Mouse (Mus musculus): ENCODE results near the gene 3110040M04Rik. TPM values are rescaled to one million over a fixed set of nuclear protein-coding genes. Genes with fewer than 3 reads are reported as not detected.

3110040M04Rik gene
- polyA plus RNA-seq, 1 experiment: not detected

DNA sequence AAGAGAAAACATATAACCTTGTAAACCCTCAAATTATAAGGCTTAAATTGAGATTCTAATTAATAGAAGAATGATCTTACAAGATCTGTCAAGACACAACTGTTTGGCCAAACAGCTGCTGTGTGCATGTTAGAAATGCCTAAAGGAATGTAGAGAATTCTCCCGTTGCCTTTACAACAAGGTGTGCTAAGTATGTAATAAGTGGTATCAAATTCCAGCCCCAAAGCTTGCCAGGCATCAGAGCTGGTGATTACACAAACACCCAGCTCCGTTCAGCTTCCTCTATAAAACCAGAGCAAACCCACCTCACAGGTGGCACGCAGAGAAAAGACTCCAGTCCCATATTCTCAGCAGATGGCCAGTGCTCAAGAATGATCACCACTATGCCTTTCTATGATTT lies 33.9 kb downstream of the 3110040M04Rik start:
- Histone ChIP-seq H3K4me1 (ENCODE audit: control insufficient read depth, insufficient read depth, insufficient read length, low read length) (peaks cover 3% of the 10 kb centered on the region; the same call in 1 of the 2 replicates), H3K4me3 (ENCODE audit: insufficient read depth, low read depth, low read length) (no peak overlapping the region), H3K27ac (replicated peaks; ENCODE audit: low read depth, low read length) (no peak overlapping the region)

DNA sequence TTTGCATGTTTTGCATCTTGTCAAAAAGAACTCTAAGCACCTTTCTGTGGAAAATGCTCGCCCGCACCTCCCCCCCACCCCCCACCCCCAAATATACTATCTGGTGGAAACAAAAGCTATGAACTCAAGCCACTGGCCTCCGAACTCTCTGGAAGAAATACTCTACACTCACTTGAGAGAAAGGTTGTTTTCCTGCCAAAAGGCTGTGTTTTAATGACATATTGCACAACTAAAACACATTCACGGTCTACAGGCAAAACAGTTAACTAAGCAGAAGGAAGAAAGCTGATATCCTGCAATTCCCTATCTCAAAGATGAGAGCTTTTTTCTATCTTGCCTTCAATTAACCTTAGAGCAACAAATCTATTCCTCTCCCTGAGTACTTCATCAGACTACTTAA lies 39.4 kb downstream of the 3110040M04Rik start:
- H3K4me3 ChIP-seq (ENCODE audit: insufficient read depth, low read depth, low read length): no peak overlapping the region
- H3K27ac ChIP-seq (replicated peaks; ENCODE audit: low read depth, low read length): no peak overlapping the region
- H3K4me1 ChIP-seq (ENCODE audit: control insufficient read depth, insufficient read depth, insufficient read length, low read length): peaks cover 3% of the 10 kb centered on the region; the same call in 1 of the 2 replicates

DNA sequence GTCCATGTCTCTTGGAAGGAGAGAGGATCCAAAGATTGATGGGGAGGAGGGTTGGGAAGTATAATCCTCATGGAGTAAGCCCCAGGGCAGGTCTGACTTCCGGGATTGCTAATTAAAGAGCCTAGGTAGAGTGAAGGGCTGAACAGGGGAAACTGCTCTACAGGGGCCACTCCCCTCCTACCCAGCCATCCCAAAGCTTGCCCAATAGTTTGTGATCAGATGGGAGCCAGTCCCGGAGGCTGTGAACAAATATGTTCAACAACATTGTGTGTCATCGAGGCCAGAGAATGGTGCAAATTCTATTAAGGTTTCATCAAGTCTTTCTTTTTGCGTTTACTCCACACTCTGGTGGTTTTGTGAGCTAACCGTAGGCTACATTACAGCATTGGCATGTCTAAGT lies 40.1 kb downstream of the 3110040M04Rik start:
- Histone ChIP-seq H3K4me3 (ENCODE audit: insufficient read depth, low read depth, low read length) (no peak overlapping the region), H3K4me1 (ENCODE audit: control insufficient read depth, insufficient read depth, insufficient read length, low read length) (peaks cover 3% of the 10 kb centered on the region; the same call in 1 of the 2 replicates), H3K27ac (replicated peaks; ENCODE audit: low read depth, low read length) (no peak overlapping the region)

DNA sequence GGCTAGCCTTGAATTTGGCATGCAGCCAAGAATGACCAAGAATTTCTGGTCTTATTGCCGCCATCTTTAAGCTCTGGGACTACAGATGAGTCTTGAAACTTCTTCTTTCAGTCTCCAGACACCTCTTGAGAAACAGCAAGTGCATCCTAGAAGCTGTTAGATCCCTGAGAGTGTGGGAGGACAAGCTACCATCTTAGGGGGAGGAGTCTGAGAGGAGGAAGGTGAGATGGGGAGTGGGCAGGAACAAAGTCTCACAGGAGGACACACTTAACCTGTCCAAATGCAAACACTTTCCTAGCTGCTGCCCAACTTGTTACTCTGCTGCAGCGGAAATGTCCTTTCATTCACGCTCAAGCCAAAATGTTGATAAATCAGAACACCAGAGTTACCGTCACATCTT lies 40.8 kb downstream of the 3110040M04Rik start:
- no peak overlapping the region for H3K27ac ChIP-seq (replicated peaks; ENCODE audit: low read depth, low read length)
- no peaks in the 10 kb centered on the region for H3K4me1 ChIP-seq (ENCODE audit: control insufficient read depth, insufficient read depth, insufficient read length, low read length)
- H3K4me3 ChIP-seq (ENCODE audit: insufficient read depth, low read depth, low read length): no peak overlapping the region

DNA sequence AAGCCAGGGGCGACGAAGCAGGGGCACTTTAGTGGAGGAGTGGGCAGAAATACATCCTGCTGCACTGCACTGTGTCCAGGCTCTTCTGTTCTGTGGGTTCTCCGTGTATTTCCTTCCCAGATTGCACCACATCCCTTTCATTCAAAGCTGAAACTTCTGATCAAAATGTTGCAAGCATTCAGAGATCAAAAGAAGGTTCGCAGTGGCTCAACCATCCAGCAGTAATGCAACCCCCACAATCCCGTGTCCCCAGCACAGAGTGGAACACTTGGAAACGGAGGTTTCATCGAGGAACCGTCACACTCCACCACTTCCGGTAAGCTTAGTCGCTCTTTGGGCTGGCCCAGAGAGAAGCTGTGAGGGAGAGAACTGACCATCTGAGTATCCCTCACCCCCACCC lies 41.2 kb downstream of the 3110040M04Rik start:
- no peak overlapping the region for H3K4me3 ChIP-seq (ENCODE audit: insufficient read depth, low read depth, low read length)
- no peaks in the 10 kb centered on the region for H3K4me1 ChIP-seq (ENCODE audit: control insufficient read depth, insufficient read depth, insufficient read length, low read length)
- no peak overlapping the region for H3K27ac ChIP-seq (replicated peaks; ENCODE audit: low read depth, low read length)

DNA sequence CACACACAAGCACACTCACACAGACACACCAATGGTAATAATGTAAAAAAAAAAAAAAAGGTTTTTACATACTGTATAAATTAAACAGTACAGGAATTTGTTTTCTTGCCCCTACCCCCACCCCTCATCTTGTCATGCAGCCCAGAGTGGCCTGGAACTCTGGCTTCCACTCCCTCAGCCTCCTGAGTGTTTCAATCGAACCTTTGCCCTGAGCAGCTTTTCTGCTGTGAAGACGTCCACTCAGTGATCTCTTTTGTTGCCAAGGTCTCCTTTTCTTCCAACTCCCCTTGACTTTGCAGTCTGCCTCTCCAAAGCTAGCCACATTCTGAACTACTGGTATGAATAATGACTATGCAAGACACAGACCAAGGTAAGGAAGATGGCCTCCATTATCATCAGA lies 41.9 kb downstream of the 3110040M04Rik start:
- Histone ChIP-seq H3K4me3 (ENCODE audit: insufficient read depth, low read depth, low read length) (no peak overlapping the region), H3K4me1 (ENCODE audit: control insufficient read depth, insufficient read depth, insufficient read length, low read length) (no peaks in the 10 kb centered on the region), H3K27ac (replicated peaks; ENCODE audit: low read depth, low read length) (no peak overlapping the region)

DNA sequence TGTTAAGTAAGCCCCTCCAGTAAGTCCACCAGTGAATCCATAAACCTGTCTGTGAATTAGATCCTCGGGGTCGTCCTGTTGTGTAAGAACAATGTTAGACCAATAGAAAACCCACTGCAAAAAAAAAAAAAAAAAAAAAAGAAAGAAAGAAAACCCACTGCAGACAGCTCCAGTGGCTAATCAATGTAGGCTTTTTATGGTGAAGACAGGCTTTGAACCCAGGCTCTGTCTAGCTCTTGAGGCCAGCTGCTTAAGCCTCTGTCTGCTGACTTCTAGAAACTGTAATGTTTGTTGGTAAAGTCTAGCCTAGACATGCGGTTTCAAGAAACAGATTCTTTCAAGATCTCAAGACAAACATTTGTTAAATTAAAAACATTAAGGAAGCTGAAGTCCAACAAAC lies 46.2 kb downstream of the 3110040M04Rik start:
- Histone ChIP-seq H3K27ac (replicated peaks; ENCODE audit: low read depth, low read length) (no peak overlapping the region), H3K4me1 (ENCODE audit: control insufficient read depth, insufficient read depth, insufficient read length, low read length) (no peaks in the 10 kb centered on the region), H3K4me3 (ENCODE audit: insufficient read depth, low read depth, low read length) (peak overlapping the region; percentile 40; the same call in 1 of the 2 replicates)

DNA sequence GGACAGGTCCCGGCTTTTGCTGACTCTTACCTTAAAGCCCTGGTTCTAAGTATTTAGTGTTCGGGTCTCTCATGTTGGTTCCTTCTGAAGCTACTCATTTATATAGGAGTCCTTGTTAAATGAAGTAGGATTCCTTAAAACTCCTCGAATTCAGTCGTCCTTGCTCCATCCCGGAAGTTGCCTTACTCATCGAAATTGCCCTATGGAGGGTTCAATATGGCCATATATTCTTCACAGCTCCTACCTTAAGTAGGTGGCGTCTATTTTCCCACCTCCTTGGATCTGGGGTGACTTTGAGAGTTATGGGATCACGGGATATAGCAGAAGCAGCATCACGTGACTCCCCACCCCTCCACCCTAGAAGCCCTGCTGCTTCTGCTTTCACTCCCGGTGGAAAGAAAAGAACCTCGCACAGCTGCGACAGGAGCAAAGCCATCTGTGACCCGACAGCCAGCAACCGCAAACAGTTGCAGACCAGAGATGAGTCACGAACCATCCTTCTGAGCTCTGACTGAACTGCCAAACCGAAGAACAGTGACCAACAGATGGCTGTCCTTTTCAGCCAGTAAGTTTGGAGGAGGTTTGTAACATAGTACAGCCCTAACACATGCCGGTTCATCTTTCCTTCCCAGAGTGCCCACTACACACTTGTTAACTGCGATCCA lies 46.7 kb downstream of the 3110040M04Rik start:
- H3K4me1 ChIP-seq (ENCODE audit: control insufficient read depth, insufficient read depth, insufficient read length, low read length): no peaks in the 10 kb centered on the region
- H3K27ac ChIP-seq (replicated peaks; ENCODE audit: low read depth, low read length): peak overlapping the region; percentile 23; the same call in 1 of the 2 replicates
- H3K4me3 ChIP-seq (ENCODE audit: insufficient read depth, low read depth, low read length): peak overlapping the region; percentile 40

DNA sequence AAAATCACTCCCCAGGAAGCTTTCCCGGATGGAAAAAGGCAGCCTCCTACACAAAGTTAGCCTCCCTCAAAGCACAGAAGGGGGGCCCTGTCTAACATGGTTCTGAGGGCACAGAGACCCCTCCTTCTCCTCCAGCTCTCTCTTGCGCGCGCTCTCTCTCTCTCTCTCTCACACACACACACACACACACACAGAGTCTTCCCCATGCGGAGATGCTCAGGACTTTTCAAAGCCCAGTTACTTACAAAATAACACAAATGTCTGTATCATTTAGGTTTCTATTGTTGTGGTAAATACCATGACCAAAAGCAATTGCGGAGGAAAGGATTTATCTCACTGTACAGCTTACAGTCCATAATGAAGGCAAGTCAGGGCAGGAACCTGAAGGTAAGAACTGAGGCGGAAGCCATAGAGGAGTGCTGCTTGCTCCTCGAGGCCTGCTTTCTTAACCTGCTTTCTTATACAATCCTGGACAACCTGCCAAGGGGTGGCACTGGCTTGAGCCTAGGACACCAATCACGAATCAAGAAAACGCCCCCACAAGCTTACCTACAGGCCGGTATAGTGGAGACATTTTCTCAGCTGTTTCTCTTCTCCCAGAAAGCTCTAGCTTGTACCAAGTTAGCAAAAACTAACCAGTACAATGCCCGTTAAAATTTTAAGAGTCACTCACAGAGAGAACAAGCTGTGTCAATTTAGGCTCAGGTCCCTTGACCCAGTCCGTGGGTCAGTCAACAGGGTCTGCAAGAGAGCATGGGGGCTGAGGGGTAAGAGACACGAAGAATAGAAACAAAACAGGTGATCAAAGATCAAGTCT lies 47.5 kb downstream of the 3110040M04Rik start:
- no peak overlapping the region for H3K27ac ChIP-seq (replicated peaks; ENCODE audit: low read depth, low read length)
- no peaks in the 10 kb centered on the region for H3K4me1 ChIP-seq (ENCODE audit: control insufficient read depth, insufficient read depth, insufficient read length, low read length)
- no peak overlapping the region for H3K4me3 ChIP-seq (ENCODE audit: insufficient read depth, low read depth, low read length)

Other genes starting within 250 kb of the 3110040M04Rik start
- gene Hmcn1, start 210.7 kb upstream of the 3110040M04Rik start, polyA plus RNA-seq (2012; ENCODE audit: insufficient read depth, insufficient read length, missing spikeins): 0.20 and 0.79 TPM in 2 replicates
- not detected in 2 replicates for gene Gm47985, start 21.6 kb upstream of the 3110040M04Rik start, polyA plus RNA-seq (2012; ENCODE audit: insufficient read depth, insufficient read length, missing spikeins)
- gene Gm8947, start 11.7 kb upstream of the 3110040M04Rik start, polyA plus RNA-seq (2012; ENCODE audit: insufficient read depth, insufficient read length, missing spikeins): not detected in 2 replicates
- gene Gm47995, start 5.7 kb upstream of the 3110040M04Rik start, polyA plus RNA-seq (2012; ENCODE audit: insufficient read depth, insufficient read length, missing spikeins): not detected in 2 replicates
- not detected in 2 replicates for gene Gm47996, start 6.0 kb downstream of the 3110040M04Rik start, polyA plus RNA-seq (2012; ENCODE audit: insufficient read depth, insufficient read length, missing spikeins)
- gene Ivns1abp, start 140.4 kb downstream of the 3110040M04Rik start, polyA plus RNA-seq (2012; ENCODE audit: insufficient read depth, insufficient read length, missing spikeins): 82.0 and 118 TPM in 2 replicates
- gene Swt1, start 224.3 kb downstream of the 3110040M04Rik start, polyA plus RNA-seq (2012; ENCODE audit: insufficient read depth, insufficient read length, missing spikeins): 8.8 and 9.5 TPM in 2 replicates
- 14.1 and 17.4 TPM in 2 replicates for gene Trmt1l, start 224.4 kb downstream of the 3110040M04Rik start, polyA plus RNA-seq (2012; ENCODE audit: insufficient read depth, insufficient read length, missing spikeins)